Mouse (Mus musculus): ENCODE data around the gene Ndrg3.

- TF ChIP-seq CTCF (IDR thresholded peaks at IDR 0.05; ENCODE audit: control insufficient read depth, insufficient read depth, insufficient read length) (no peak), MYOG (IDR thresholded peaks at IDR 0.05; ENCODE audit: control insufficient read depth, extremely low read depth, insufficient read length) (no peak), USF1 (IDR thresholded peaks at IDR 0.05; ENCODE audit: low read depth) (no peak), MAX (IDR thresholded peaks at IDR 0.05) (no peak), CEBPB (IDR thresholded peaks at IDR 0.05; ENCODE audit: low read depth) (no peak)
Observed at GRCm38 (mm10) chr2:156888490-156888889, 103.4 kb downstream of the Ndrg3 start.
